Mouse (Mus musculus) frontal cortex, postnatal 25 days (tissue): Measurements from ENCODE around the gene Arhgap32.
"Not testable (repeated sequence)": the region's sequence is repeated elsewhere in the genome, so short reads cannot be mapped to it uniquely, and the experiment has no call there.

Experiments
- DNase-seq, 2 experiments: peaks; one replicate each; pipeline ENCODE4 v3.0.0; 2022; ENCODE audit warnings: low spot score in 2 of 2

Arhgap32 gene

DNA sequence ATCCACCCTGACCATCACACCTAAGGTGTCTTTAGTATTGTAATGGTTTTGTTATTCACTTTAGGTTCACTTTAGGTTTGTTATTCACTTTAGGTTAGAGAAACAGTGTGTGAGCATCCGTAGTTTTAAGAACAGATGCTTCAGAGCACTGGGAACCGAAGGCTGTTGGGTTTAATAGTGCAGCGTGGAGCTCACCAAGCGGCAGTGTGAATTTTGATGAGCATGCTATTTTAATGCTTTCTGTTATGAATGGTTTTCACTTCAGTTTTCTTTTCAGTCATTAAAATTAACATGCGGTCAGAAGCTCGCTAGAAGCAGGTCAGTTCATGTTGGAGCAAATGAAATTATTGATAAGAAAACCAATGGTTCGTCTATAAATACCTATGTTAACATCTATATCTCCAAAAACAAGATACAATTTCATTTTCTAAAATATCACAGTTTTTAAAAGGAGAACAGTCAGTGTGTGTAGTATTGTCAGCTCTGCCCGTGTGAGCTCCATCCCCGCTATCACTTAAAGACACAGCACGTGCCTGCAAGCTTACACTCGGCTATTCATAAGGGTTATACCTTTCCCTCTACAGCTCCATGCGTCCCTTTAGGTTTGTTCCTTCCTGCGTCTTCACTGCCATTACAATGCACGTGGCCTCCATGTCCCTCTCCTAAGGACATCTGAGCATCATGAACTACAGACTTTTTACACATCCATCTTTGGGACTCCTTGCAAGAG is 21.9 kb downstream of the Arhgap32 start:
- DNase-seq: no peak

GRCm38 (mm10) chr9:32138616-32139015 is 22.7 kb downstream of the Arhgap32 start:
- DNase-seq: no peak

DNA sequence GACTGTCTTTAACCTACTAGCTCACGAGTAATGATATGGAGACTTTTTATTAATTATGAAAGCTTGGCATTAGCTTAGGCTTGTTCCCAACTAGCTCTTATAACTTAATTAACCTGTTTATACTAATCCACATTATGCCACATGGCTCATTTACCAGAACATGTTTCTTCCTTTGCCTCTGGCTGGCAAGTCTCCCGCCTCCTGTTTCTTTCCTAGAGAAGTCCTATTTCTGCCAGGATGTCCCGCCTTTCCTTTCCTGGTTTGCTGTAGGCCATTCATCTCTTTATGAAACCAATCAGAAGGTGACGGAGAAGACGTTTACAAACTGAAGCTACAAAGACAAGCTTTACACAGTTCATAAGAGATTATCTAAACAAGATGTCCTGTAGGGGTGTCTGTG is 23.7 kb downstream of the Arhgap32 start:
- DNase-seq: no peak

DNA sequence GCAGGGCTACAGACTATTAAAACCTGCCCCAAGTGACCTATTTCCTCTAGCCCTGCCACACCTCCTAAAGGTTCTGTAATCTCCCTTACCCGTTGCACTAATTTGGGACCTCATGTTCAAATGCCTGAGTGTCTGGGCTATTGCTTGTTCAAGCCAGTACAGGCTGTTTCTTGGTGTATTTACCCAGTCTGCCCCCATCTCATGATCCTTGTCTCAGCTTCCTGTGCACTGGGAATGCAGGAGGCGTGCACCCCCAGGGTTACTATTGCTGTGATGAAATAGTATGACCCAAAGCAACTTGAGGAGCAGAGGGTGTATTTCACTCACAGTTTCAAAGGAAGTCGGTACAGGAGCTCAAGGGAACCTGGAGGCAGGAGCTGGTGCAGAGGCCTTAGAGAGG is 26.9 kb downstream of the Arhgap32 start:
- no peak for DNase-seq

DNA sequence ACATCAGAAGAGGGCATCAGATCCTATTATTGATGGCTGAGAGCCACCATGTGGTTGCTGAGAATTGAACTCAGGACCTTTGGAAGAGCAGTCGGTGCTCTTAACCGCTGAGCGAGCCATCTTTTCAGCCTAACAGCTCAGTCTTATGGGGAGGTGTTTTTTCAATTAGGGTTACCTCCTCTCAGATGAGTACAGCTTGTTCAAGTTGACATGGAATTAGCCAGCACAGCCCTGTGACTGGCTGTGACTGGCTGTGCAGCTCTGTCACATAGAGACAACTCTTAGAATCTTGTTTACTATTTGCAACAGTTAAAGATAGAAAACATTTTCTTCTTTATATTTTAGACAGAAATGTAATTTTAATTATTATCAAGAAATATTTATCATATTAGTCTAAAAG is 27.5 kb downstream of the Arhgap32 start:
- no peak for DNase-seq

GRCm38 (mm10) chr9:32146257-32146996 is 30.5 kb downstream of the Arhgap32 start:
- DNase-seq: no peak

GRCm38 (mm10) chr9:32149241-32149640 is 33.3 kb downstream of the Arhgap32 start:
- no peak for DNase-seq

GRCm38 (mm10) chr9:32149836-32150642 is 34.1 kb downstream of the Arhgap32 start:
- no peak for DNase-seq

DNA sequence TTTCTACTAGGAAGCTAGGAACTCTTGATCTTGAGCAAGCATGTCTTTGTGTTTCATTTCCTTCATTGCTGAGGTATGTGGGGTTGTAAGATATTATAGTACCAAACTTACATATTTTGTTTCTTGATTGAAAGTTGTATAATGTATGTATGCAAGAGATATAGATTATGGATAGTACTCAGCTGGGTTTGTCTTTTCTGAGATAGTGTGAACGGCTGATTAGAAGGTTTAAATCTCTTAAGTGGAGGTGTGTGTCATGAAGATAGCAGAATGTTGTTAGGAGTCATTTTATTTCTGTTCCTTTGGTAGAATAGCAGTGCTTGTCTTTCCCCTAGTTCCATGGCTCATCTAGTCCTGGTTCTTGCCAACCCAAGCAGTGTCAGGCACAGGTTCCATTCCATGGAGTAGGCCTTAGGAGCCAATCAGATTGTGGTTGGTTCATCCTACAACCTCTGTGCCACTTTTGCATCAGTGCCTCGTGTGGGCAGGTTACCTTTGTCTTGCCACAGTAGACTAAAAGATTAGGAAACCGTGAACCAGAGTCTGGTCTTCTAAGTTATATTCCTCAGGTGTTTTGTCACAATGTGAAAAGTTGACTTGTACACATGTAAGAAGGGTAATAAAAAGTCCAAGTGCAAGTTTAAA is 38.9 kb downstream of the Arhgap32 start:
- no peak for DNase-seq

DNA sequence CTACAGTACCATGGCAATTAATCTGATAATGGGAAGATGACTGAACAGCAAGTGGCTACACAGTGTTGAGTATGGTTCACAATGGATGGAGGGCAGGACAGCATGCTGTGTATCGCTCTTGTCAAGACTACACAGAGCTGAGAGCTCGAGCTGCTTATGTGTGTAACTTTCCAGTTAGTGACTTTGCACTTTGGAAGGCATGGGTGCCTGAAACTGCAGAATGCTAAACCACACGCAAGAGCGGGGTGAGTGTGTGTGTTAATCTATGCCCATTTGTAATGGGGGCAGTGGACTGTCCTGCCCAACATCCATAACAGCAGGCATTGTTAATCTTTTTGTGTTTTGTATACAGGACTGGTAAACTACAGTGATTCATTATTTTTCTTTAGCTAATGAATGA is 40.8 kb downstream of the Arhgap32 start:
- DNase-seq: no peak

- DNase-seq: no peak
Measured at GRCm38 (mm10) chr9:32157201-32157600, 41.3 kb downstream of the Arhgap32 start.

- DNase-seq: peak; percentile 41 to 62
Measured at GRCm38 (mm10) chr9:32158837-32159543, 43.1 kb downstream of the Arhgap32 start.

DNA sequence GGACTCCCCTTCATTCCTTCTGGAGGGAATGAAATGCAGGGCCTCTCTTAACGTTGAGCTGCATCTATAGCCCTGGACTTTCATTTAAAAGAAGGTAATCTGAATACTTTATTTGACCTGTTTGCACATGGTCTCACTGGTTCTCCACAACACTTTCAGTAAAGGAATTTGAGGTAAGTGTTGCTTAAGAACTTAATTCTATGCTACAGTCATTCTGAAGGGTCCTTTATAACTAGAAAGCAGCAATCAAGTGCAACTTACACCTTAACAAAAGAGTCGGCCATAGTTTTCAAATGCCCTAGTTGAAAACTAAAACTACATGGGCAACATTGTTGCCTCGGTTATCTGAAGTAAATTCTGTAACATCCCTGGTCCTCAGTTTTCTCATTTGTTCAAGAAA is 43.8 kb downstream of the Arhgap32 start:
- no peak for DNase-seq

- no peak for DNase-seq
Measured at GRCm38 (mm10) chr9:32162792-32163191, 46.9 kb downstream of the Arhgap32 start.

DNA sequence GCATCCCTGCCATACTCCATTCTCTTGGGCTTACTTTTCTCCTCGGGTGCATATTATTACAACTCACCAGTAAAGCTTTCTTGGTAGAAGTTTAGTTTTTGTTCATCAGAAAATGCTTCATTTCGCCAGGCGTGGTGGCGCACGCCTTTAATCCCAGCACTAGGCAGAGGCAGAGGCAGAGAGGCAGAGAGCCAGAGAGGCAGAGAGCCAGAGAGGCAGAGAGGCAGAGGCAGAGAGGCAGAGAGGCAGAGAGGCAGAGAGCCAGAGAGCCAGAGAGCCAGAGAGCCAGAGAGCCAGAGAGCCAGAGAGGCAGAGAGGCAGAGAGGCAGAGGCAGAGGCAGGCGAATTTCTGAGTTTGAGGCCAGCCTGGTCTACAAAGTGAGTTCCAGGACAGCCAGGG is 47.9 kb downstream of the Arhgap32 start:
- DNase-seq: not testable (repeated sequence)

GRCm38 (mm10) chr9:32168546-32169137 is 52.7 kb downstream of the Arhgap32 start:
- DNase-seq: no peak

GRCm38 (mm10) chr9:32170713-32171112 is 54.8 kb downstream of the Arhgap32 start:
- DNase-seq: no peak

- DNase-seq: no peak
Measured at GRCm38 (mm10) chr9:32176612-32177011, 60.7 kb downstream of the Arhgap32 start.

DNA sequence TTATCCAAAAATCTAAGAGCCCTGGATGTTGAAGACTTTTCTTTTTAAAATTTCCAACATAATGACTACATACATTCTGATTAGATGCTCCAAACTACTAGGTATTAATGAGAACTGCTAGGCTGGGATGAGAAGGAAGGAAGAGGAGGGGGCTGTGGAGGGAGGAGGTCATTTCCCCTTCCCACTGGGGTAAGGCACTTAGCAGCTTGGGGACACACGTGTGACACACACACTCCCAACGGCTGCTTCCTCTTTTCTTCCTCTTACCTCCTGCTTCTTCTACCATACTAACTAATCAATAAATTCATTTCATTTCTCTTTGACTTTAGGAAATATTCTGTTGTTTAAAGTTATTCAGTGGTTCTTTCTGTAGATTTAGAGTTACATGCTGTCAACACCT is 65.2 kb downstream of the Arhgap32 start:
- no peak for DNase-seq

DNA sequence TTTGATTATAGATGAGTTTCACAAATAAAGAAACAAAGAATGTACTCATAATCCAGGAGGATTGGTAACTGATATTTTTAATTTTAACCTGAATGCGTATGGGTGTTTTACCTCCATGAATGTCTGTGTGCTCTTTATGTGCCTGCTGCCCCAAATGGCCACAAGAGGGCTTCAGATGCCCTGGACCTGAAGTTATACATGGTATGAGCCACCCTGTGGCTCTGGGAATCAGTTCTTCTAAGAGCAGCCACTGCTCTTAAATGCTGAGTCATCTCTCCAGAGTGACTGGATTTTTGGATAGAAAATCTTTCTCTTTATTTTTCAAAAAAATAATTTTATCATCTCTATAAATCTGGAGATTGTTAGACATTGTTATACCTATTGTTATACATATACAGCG is 70.6 kb downstream of the Arhgap32 start:
- DNase-seq: no peak
